Mouse (Mus musculus): ENCODE data around the gene B3gnt4. TPM values are rescaled to one million over a fixed set of nuclear protein-coding genes. Genes with fewer than 3 reads are reported as not detected.

B3gnt4 gene
- 0.12 TPM in 1 of 2 replicates, not detected in the other for polyA plus RNA-seq (2015; fragmentation: Nextera tagmentation; extraction: Ambion mirVana)

DNA sequence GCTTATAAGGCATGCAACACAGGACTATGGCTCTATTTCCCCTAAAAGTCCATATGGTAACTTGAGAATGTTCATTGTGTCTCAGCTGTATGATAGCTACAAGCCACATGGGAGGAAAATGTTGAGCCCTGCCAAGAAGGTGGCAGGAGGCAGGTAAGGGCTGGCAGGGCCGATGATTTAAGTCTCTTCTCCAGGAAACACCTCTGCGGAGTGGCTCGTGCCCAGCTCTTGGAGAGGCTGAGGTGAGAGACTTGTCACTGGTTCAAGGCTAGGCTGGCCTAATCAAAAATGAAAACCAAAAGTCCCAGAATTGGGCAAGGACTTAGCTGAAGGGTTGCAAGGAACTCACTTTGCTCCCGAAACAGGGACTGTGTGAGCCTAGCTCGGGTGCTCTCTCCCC lies at the start of gene B3gnt4:
B3gnt4 (plus strand) TSS at position 301 of the 400 bp plus-strand sequence.

DNA sequence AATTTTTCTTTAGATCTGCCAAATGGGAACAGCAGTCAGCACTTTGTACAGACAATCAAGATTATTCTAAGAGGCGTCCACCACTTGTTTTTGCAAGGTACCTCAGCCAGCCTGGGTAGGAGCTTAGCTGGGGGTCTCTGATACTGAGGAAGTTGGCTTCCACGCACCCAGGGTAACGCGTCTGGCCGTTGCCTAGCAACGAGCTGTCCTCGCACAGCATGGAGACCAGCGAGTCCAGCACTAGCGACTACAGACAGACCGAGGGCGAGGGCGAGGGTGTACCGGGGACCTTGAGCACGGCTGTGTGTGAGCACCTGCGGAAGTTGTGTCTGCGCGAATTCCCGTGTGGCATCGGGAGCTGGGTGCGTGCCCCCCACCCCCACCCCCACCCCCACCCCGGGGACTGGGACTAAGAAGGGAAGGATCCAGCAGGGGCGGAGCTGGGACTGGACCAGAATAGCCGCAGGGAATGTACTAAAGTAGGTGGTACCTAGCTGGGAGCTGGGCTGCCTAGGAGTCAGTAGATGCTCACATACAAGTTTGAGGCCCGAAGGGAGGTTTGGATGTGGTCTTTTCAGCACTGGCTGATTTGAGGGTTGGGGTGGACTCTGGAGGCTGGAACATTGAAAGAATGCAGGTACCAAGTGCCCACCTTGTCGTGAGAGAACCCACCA lies 21.0 kb upstream of the B3gnt4 start, which contains the start of the genes Lrrc43 and Il31:
Lrrc43 (plus strand) TSS at position 194 of the 674 bp plus-strand sequence.
Il31 (minus strand) TSS at position 378 of the 674 bp plus-strand sequence.

DNA sequence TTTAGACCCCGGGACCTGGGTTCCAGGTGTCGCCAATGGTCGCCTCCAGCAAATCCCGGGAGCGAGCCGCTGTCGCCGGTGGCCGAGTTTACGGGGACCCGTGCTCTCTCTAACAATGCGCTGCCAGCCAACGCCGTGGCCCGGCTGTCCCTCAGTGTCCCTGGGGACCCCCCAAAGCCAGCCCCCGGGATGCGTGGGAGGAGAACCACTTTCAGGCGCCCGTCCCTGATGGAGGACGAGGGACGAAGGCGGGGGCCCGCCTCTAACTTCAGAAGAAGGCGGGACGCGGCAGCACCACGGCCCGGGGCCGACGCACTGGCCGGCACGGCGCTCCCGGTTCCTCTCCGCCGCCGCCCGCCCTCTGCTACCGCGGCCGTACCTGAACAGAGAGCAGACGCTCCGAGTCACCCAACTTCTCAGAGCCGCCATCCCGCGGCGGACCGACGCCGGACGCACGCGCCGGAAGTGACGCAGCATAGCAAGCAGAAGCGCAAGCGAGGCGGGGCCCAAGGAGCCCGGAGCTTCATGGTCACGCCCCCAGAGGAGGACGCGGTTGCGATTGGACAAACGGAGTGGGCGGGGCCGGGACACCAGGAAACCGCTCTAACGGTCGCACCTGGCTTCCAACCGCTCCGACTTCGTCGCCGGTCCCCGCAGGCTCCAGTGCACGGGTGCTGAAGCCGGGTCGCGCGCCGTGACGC lies 13.6 kb downstream of the B3gnt4 start, which contains the start of gene Diablo:
Diablo (minus strand) TSS at position 485 of the 701 bp plus-strand sequence.

DNA sequence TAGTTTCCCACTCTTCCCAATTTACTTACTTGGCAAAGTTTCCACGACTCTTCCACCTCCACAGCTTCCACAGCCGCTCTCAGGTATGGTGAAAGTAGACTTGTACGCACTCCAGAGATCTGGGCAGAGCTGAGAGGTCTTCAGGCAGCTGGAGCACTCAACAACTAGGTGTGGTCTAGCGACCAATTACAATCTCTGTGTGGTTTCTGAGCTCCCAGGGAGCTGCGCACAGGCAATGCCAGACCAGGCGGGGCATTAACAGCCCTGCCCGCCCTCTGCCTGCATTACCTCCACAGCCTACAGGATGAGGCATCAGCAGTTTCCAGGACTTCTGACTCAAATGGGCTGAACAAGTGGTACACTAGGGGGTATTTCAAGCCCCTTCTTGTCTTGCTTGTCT lies 15.0 kb downstream of the B3gnt4 start, which contains the start of gene Gm49027:
Gm49027 (minus strand) TSS at position 208 of the 400 bp plus-strand sequence.

Other genes starting within 250 kb of the B3gnt4 start
- gene Bcl7a, start 166.6 kb upstream of the B3gnt4 start, polyA plus RNA-seq (2015; fragmentation: Nextera tagmentation; extraction: Ambion mirVana), result 9.9 and 11.7 TPM in 2 replicates
- gene Mlxip, start 115.7 kb upstream of the B3gnt4 start, polyA plus RNA-seq (2015; fragmentation: Nextera tagmentation; extraction: Ambion mirVana), result 7.2 and 8.4 TPM in 2 replicates
- gene Lrrc43, start 21.2 kb upstream of the B3gnt4 start, polyA plus RNA-seq (2015; fragmentation: Nextera tagmentation; extraction: Ambion mirVana), result not detected in 2 replicates
- not detected in 2 replicates for gene Il31, start 21.0 kb upstream of the B3gnt4 start, polyA plus RNA-seq (2015; fragmentation: Nextera tagmentation; extraction: Ambion mirVana)
- 70.7 and 72.1 TPM in 2 replicates for gene Diablo, start 13.7 kb downstream of the B3gnt4 start, polyA plus RNA-seq (2015; fragmentation: Nextera tagmentation; extraction: Ambion mirVana)
- 0.25 and 0.36 TPM in 2 replicates for gene Gm49027, start 15.0 kb downstream of the B3gnt4 start, polyA plus RNA-seq (2015; fragmentation: Nextera tagmentation; extraction: Ambion mirVana)
- 16.1 and 17.2 TPM in 2 replicates for gene Vps33a, start 62.6 kb downstream of the B3gnt4 start, polyA plus RNA-seq (2015; fragmentation: Nextera tagmentation; extraction: Ambion mirVana)
- gene Clip1, start 174.2 kb downstream of the B3gnt4 start, polyA plus RNA-seq (2015; fragmentation: Nextera tagmentation; extraction: Ambion mirVana), result 19.6 and 21.0 TPM in 2 replicates
- 47.6 and 49.0 TPM in 2 replicates for gene Zcchc8, start 210.6 kb downstream of the B3gnt4 start, polyA plus RNA-seq (2015; fragmentation: Nextera tagmentation; extraction: Ambion mirVana)
- 69.5 and 70.0 TPM in 2 replicates for gene Rsrc2, start 239.0 kb downstream of the B3gnt4 start, polyA plus RNA-seq (2015; fragmentation: Nextera tagmentation; extraction: Ambion mirVana)
- 28.1 and 31.0 TPM in 2 replicates for gene Kntc1, start 239.3 kb downstream of the B3gnt4 start, polyA plus RNA-seq (2015; fragmentation: Nextera tagmentation; extraction: Ambion mirVana)

Data from spleen, postnatal 0 days (tissue).